Mouse (Mus musculus): ENCODE results near the gene Atrip. TPM values are rescaled to one million over a fixed set of nuclear protein-coding genes. Genes with fewer than 3 reads are reported as not detected.
A peak's percentile ranks its signal among the peaks of the same experiment; 100 is the strongest.

The Atrip gene
- polyA plus RNA-seq, 1 experiment from 2014 or later, result 15.6 TPM

- 87% methylated on average over 8 of the region's 8 CpGs for WGBS
- Histone ChIP-seq H3K36me3 (ENCODE audit: control insufficient read depth, insufficient read depth) (peaks cover 82% of the 10 kb centered on the region), H3K4me2 (ENCODE audit: low read depth, low read length) (no peak overlapping the region), H3K27me3 (ENCODE audit: control insufficient read depth, insufficient read depth, low read length) (no peaks in the 10 kb centered on the region), H3K4me1 (ENCODE audit: control insufficient read depth, insufficient read depth, low read length) (no peaks in the 10 kb centered on the region), H3K9ac (ENCODE audit: low read length) (no peak overlapping the region), H3K27ac (ENCODE audit: low read length) (no peak overlapping the region), H3K4me3 (ENCODE audit: low read length) (no peak overlapping the region), H3K9me3 (replicated peaks; ENCODE audit: control insufficient read depth, low read length) (no peaks in the 10 kb centered on the region)
- no peak for ATAC-seq (replicated peaks; ENCODE audit: extremely low read depth, insufficient read depth, low FRiP score)
Measured at GRCm38 (mm10) chr9:109113331-109113730, 39.4 kb upstream of the Atrip start.

DNA sequence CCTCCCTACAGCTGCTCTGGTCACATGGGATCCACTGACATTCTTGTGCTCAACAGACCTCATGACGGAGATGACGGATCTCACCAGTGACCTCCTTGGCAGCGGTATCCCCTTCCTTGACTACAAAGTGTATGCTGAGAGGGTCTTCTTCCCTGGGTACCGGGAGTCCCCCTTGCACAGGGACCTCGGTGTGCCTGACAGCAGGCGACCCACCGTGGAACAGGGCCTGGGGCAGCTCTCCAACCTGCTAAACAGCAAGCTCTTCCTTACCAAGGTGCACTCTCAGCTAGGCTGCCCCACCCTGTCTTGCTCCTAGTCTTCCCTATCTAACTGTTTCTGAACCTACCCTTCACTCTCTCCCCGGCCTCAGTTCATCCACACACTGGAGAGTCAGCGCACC, 37.7 kb upstream of the Atrip start:
- no peaks in the 10 kb centered on the region for H3K9me3 ChIP-seq (replicated peaks; ENCODE audit: control insufficient read depth, low read length)
- no peak for ATAC-seq (replicated peaks; ENCODE audit: extremely low read depth, insufficient read depth, low FRiP score)
- no peak overlapping the region for H3K9ac ChIP-seq (ENCODE audit: low read length)
- H3K36me3 ChIP-seq (ENCODE audit: control insufficient read depth, insufficient read depth), result peaks cover 81% of the 10 kb centered on the region
- H3K4me3 ChIP-seq (ENCODE audit: low read length), result no peak overlapping the region
- H3K27me3 ChIP-seq (ENCODE audit: control insufficient read depth, insufficient read depth, low read length), result no peaks in the 10 kb centered on the region
- H3K4me1 ChIP-seq (ENCODE audit: control insufficient read depth, insufficient read depth, low read length), result no peaks in the 10 kb centered on the region
- WGBS, result 86% methylated on average over 9 of the region's 9 CpGs
- H3K27ac ChIP-seq (ENCODE audit: low read length), result no peak overlapping the region
- H3K4me2 ChIP-seq (ENCODE audit: low read depth, low read length), result no peak overlapping the region

GRCm38 (mm10) chr9:109111101-109111500, 37.2 kb upstream of the Atrip start:
- H3K9me3 ChIP-seq (replicated peaks; ENCODE audit: control insufficient read depth, low read length), result no peaks in the 10 kb centered on the region
- H3K9ac ChIP-seq (ENCODE audit: low read length), result no peak overlapping the region
- 82% methylated on average over 4 of the region's 4 CpGs for WGBS
- peaks cover 81% of the 10 kb centered on the region for H3K36me3 ChIP-seq (ENCODE audit: control insufficient read depth, insufficient read depth)
- no peak overlapping the region for H3K4me2 ChIP-seq (ENCODE audit: low read depth, low read length)
- H3K27ac ChIP-seq (ENCODE audit: low read length), result no peak overlapping the region
- H3K27me3 ChIP-seq (ENCODE audit: control insufficient read depth, insufficient read depth, low read length), result no peaks in the 10 kb centered on the region
- H3K4me1 ChIP-seq (ENCODE audit: control insufficient read depth, insufficient read depth, low read length), result no peaks in the 10 kb centered on the region
- no peak overlapping the region for H3K4me3 ChIP-seq (ENCODE audit: low read length)
- ATAC-seq (replicated peaks; ENCODE audit: extremely low read depth, insufficient read depth, low FRiP score), result no peak

- no peaks in the 10 kb centered on the region for H3K9me3 ChIP-seq (replicated peaks; ENCODE audit: control insufficient read depth, low read length)
- no peaks in the 10 kb centered on the region for H3K27me3 ChIP-seq (ENCODE audit: control insufficient read depth, insufficient read depth, low read length)
- H3K9ac ChIP-seq (ENCODE audit: low read length), result no peak overlapping the region
- H3K4me1 ChIP-seq (ENCODE audit: control insufficient read depth, insufficient read depth, low read length), result peaks cover 5% of the 10 kb centered on the region
- no peak overlapping the region for H3K27ac ChIP-seq (ENCODE audit: low read length)
- H3K4me2 ChIP-seq (ENCODE audit: low read depth, low read length), result no peak overlapping the region
- WGBS, result 93% methylated on average over 11 of the region's 11 CpGs
- H3K4me3 ChIP-seq (ENCODE audit: low read length), result no peak overlapping the region
- peaks cover 82% of the 10 kb centered on the region for H3K36me3 ChIP-seq (ENCODE audit: control insufficient read depth, insufficient read depth)
- no peak for ATAC-seq (replicated peaks; ENCODE audit: extremely low read depth, insufficient read depth, low FRiP score)
Measured at GRCm38 (mm10) chr9:109110240-109110639, 36.3 kb upstream of the Atrip start.

GRCm38 (mm10) chr9:109107341-109107740, 33.4 kb upstream of the Atrip start:
- Histone ChIP-seq H3K9me3 (replicated peaks; ENCODE audit: control insufficient read depth, low read length) (no peaks in the 10 kb centered on the region), H3K4me2 (ENCODE audit: low read depth, low read length) (no peak overlapping the region), H3K27ac (ENCODE audit: low read length) (no peak overlapping the region), H3K9ac (ENCODE audit: low read length) (no peak overlapping the region), H3K4me3 (ENCODE audit: low read length) (no peak overlapping the region), H3K4me1 (ENCODE audit: control insufficient read depth, insufficient read depth, low read length) (peaks cover 23% of the 10 kb centered on the region), H3K36me3 (ENCODE audit: control insufficient read depth, insufficient read depth) (peaks cover 59% of the 10 kb centered on the region), H3K27me3 (ENCODE audit: control insufficient read depth, insufficient read depth, low read length) (no peaks in the 10 kb centered on the region)
- 74% methylated on average over 4 of the region's 6 CpGs for WGBS
- ATAC-seq (replicated peaks; ENCODE audit: extremely low read depth, insufficient read depth, low FRiP score), result no peak

GRCm38 (mm10) chr9:109105648-109106047, 31.7 kb upstream of the Atrip start:
- Histone ChIP-seq H3K9ac (ENCODE audit: low read length) (0 out of 2 replicates have a peak overlapping the region, but pooled peaks have one; percentile 12), H3K27me3 (ENCODE audit: control insufficient read depth, insufficient read depth, low read length) (no peaks in the 10 kb centered on the region), H3K4me1 (ENCODE audit: control insufficient read depth, insufficient read depth, low read length) (peaks cover 28% of the 10 kb centered on the region), H3K4me3 (ENCODE audit: low read length) (no peak overlapping the region), H3K27ac (ENCODE audit: low read length) (no peak overlapping the region), H3K36me3 (ENCODE audit: control insufficient read depth, insufficient read depth) (peaks cover 46% of the 10 kb centered on the region), H3K4me2 (ENCODE audit: low read depth, low read length) (no peak overlapping the region), H3K9me3 (replicated peaks; ENCODE audit: control insufficient read depth, low read length) (no peaks in the 10 kb centered on the region)
- ATAC-seq (replicated peaks; ENCODE audit: extremely low read depth, insufficient read depth, low FRiP score), result no peak
- 86% methylated on average over 12 of the region's 12 CpGs for WGBS

- no peak overlapping the region for H3K4me2 ChIP-seq (ENCODE audit: low read depth, low read length)
- H3K27ac ChIP-seq (ENCODE audit: low read length), result peak overlapping the region; percentile 32; the same call in 1 of the 2 replicates
- no peak overlapping the region for H3K4me3 ChIP-seq (ENCODE audit: low read length)
- no peaks in the 10 kb centered on the region for H3K9me3 ChIP-seq (replicated peaks; ENCODE audit: control insufficient read depth, low read length)
- no peaks in the 10 kb centered on the region for H3K27me3 ChIP-seq (ENCODE audit: control insufficient read depth, insufficient read depth, low read length)
- peaks cover 32% of the 10 kb centered on the region for H3K4me1 ChIP-seq (ENCODE audit: control insufficient read depth, insufficient read depth, low read length)
- peak overlapping the region; percentile 34; the same call in 1 of the 2 replicates for H3K9ac ChIP-seq (ENCODE audit: low read length)
- peaks cover 41% of the 10 kb centered on the region for H3K36me3 ChIP-seq (ENCODE audit: control insufficient read depth, insufficient read depth)
- WGBS, result 51% methylated on average over 12 of the region's 12 CpGs
- peak; percentile 46; the same call in 1 of the 2 replicates for ATAC-seq (replicated peaks; ENCODE audit: extremely low read depth, insufficient read depth, low FRiP score)
Measured at GRCm38 (mm10) chr9:109105011-109105410, 31.1 kb upstream of the Atrip start.

- Histone ChIP-seq H3K4me1 (ENCODE audit: control insufficient read depth, insufficient read depth, low read length) (peaks cover 41% of the 10 kb centered on the region), H3K36me3 (ENCODE audit: control insufficient read depth, insufficient read depth) (peaks cover 35% of the 10 kb centered on the region), H3K4me3 (ENCODE audit: low read length) (no peak overlapping the region), H3K4me2 (ENCODE audit: low read depth, low read length) (no peak overlapping the region), H3K27me3 (ENCODE audit: control insufficient read depth, insufficient read depth, low read length) (no peaks in the 10 kb centered on the region), H3K9ac (ENCODE audit: low read length) (no peak overlapping the region), H3K9me3 (replicated peaks; ENCODE audit: control insufficient read depth, low read length) (no peaks in the 10 kb centered on the region), H3K27ac (ENCODE audit: low read length) (no peak overlapping the region)
- 94% methylated on average over 9 of the region's 9 CpGs for WGBS
- no peak for ATAC-seq (replicated peaks; ENCODE audit: extremely low read depth, insufficient read depth, low FRiP score)
Measured at GRCm38 (mm10) chr9:109104083-109104482, 30.2 kb upstream of the Atrip start.

DNA sequence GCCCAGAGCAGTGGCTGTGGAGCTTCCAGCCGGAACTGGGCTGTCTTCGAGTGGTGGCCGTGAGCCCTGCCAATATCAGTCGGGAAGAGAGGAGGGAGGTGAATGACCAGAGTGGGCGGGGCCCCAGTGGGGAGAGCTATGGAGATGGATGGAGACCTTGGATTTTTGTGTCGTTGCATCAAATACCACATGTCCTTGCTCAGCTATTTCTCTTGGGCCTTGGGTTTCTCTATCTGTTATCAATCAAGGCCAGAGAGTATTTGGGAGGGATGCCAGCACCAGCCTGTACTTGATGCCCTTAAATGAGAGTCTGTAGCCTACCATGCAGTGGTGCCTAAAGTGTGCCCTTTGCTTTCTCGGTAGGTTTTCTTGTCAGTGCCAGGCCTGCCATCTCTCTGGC, 29.3 kb upstream of the Atrip start:
- Histone ChIP-seq H3K9me3 (replicated peaks; ENCODE audit: control insufficient read depth, low read length) (no peaks in the 10 kb centered on the region), H3K4me1 (ENCODE audit: control insufficient read depth, insufficient read depth, low read length) (peaks cover 48% of the 10 kb centered on the region), H3K4me3 (ENCODE audit: low read length) (no peak overlapping the region), H3K4me2 (ENCODE audit: low read depth, low read length) (no peak overlapping the region), H3K36me3 (ENCODE audit: control insufficient read depth, insufficient read depth) (peaks cover 32% of the 10 kb centered on the region), H3K9ac (ENCODE audit: low read length) (0 out of 2 replicates have a peak overlapping the region, but pooled peaks have one; percentile 28), H3K27ac (ENCODE audit: low read length) (peak overlapping the region; percentile 39; the same call in 1 of the 2 replicates), H3K27me3 (ENCODE audit: control insufficient read depth, insufficient read depth, low read length) (no peaks in the 10 kb centered on the region)
- 50% methylated on average over 7 of the region's 7 CpGs for WGBS
- ATAC-seq (replicated peaks; ENCODE audit: extremely low read depth, insufficient read depth, low FRiP score), result no peak

Data from heart, embryonic 16.5 days (tissue).